Mouse (Mus musculus) layer of hippocampus, adult 9-10 months (tissue): ENCODE measurements around the gene Olfr584.

Experiments
- DNase-seq: peaks from one replicate; pipeline ENCODE4 v3.0.0; 2022; ENCODE audit warnings: low spot score

The Olfr584 gene

GRCm38 (mm10) chr7:103081585-103081984 is at the start of gene Olfr584:
Gene Olfr584 (plus strand): TSS chr7:103081885.
- DNase-seq, result no peak

GRCm38 (mm10) chr7:103037724-103038123 is 44.0 kb upstream of the Olfr584 start, which contains the start of gene Olfr582:
Gene Olfr582 (plus strand): TSS chr7:103038024.
- no peak for DNase-seq

DNA sequence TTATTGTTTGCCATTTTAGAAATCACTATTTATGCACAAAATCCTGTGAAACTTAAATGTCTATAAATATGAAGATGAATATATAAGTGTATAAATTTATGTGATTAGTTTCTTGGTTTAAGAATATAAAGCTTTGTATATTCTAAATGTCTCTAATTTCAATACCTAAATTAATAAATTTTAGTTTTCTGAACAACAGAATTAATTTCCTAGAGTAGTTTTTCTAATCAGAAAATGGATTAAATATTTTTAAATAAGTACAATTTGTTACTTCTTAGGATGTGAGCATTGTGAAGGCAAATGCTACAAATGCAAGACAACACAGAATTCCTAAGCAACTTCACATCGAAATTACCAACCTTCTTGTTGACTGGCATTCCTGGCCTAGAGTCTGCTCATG is 30.7 kb upstream of the Olfr584 start, which contains the start of gene Olfr583:
Gene Olfr583 (plus strand): TSS at position 301 of the 400 bp plus-strand sequence.
- no peak for DNase-seq

GRCm38 (mm10) chr7:103097420-103097819 is 15.7 kb downstream of the Olfr584 start, which contains the start of gene Olfr585:
Gene Olfr585 (plus strand): TSS chr7:103097720.
- DNase-seq, result no peak

GRCm38 (mm10) chr7:103119406-103119805 is 37.7 kb downstream of the Olfr584 start:
- DNase-seq, result no peak

- no peak for DNase-seq
Observed at GRCm38 (mm10) chr7:103125538-103125937, 43.9 kb downstream of the Olfr584 start, which contains the start of gene Olfr586. Gene Olfr586 (minus strand): TSS chr7:103125638.
